Mouse (Mus musculus): ENCODE measurements around the gene Col6a3.

DNA sequence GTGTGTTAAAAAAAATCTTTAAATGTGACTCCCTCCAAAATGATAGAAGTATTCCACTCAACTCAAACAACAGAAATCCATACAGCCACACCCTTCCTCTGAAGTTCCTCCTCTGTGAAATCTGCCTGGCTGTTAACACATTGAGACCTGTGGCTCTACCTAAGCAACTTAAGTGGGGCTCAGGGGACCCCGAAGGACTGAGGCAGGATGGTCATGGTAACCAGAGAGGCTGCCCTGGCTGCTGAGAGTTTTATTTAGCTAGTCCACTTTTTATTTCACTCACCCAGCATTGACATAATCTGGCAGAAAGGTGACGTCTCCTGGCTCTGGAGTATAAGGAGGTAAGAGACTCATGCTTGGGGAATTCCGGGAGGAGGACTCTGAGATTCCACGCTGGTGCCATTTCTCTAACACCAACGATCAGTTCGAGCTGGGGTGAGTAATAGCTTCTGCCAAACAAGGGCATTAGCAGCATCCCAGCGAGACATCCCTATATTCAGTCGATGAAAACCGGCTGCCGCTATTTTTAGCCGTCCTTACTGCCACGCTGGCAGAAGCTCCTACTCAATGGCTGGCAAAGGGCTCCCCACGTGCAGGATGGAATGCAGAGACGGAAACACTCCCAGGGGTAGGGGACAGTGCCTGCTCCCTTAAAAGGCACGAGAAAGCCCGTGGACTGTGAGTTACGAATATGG lies 89.8 kb downstream of the Col6a3 start:
- TF ChIP-seq E2F4 (IDR thresholded peaks at IDR 0.05; ENCODE audit: insufficient read depth), result no peak
- no peak for TF ChIP-seq POLR2A (IDR thresholded peaks at IDR 0.05; ENCODE audit: insufficient read length, low read depth)
- no peak for TF ChIP-seq POLR2AphosphoS2 (IDR thresholded peaks at IDR 0.05; ENCODE audit: insufficient read length, low read depth)
- TF ChIP-seq TCF12 (IDR thresholded peaks at IDR 0.05; ENCODE audit: insufficient read depth, poor library complexity, severe bottlenecking), result no peak
- TF ChIP-seq USF1 (IDR thresholded peaks at IDR 0.05; ENCODE audit: low read depth), result no peak
- TF ChIP-seq CEBPB (IDR thresholded peaks at IDR 0.05; ENCODE audit: insufficient read depth, poor library complexity, severe bottlenecking), result no peak
- no peak for TF ChIP-seq MAX (IDR thresholded peaks at IDR 0.05; ENCODE audit: low read depth)

Measured in myocyte (in vitro differentiated cells).